Mouse (Mus musculus): Measurements from ENCODE around the gene Cyp2a12.
"Not testable (repeated sequence)": the region's sequence is repeated elsewhere in the genome, so short reads cannot be mapped to it uniquely, and the experiment has no call there.

The Cyp2a12 gene

GRCm38 (mm10) chr7:27028789-27029188 is at the start of gene Cyp2a12:
TSS of gene Cyp2a12 (plus strand) at chr7:27029081.
- DNase-seq (ENCODE audit: low read depth, low spot score) = no peak

- not testable (repeated sequence) for DNase-seq (ENCODE audit: low read depth, low spot score)
These were observed 47.4 kb upstream of the Cyp2a12 start for GRCm38 (mm10) chr7:26981464-26981863.

- not testable (repeated sequence) for DNase-seq (ENCODE audit: low read depth, low spot score)
These were observed 46.9 kb upstream of the Cyp2a12 start for GRCm38 (mm10) chr7:26981937-26982336.

GRCm38 (mm10) chr7:26982551-26982950 is 46.3 kb upstream of the Cyp2a12 start:
- no peak for DNase-seq (ENCODE audit: low read depth, low spot score)

- peak; percentile 3 for DNase-seq (ENCODE audit: low read depth, low spot score)
These were observed 45.7 kb upstream of the Cyp2a12 start for GRCm38 (mm10) chr7:26983151-26983550.

GRCm38 (mm10) chr7:27026581-27026980 is 2.3 kb upstream of the Cyp2a12 start:
- DNase-seq (ENCODE audit: low read depth, low spot score) = not testable (repeated sequence)

GRCm38 (mm10) chr7:27048886-27049285 is 20.0 kb downstream of the Cyp2a12 start:
- DNase-seq (ENCODE audit: low read depth, low spot score) = not testable (repeated sequence)

- not testable (repeated sequence) for DNase-seq (ENCODE audit: low read depth, low spot score)
These were observed 30.5 kb downstream of the Cyp2a12 start for GRCm38 (mm10) chr7:27059333-27059732.

GRCm38 (mm10) chr7:27059896-27060295 is 31.0 kb downstream of the Cyp2a12 start:
- not testable (repeated sequence) for DNase-seq (ENCODE audit: low read depth, low spot score)

GRCm38 (mm10) chr7:27078641-27079040 is 49.8 kb downstream of the Cyp2a12 start:
- DNase-seq (ENCODE audit: low read depth, low spot score) = no peak

GRCm38 (mm10) chr7:27081625-27082024 is 52.7 kb downstream of the Cyp2a12 start:
- DNase-seq (ENCODE audit: low read depth, low spot score) = no peak

Data from WW6 (cell line).